Mouse (Mus musculus): ENCODE results near the gene Cstf2. TPM values are rescaled to one million over a fixed set of nuclear protein-coding genes. Genes with fewer than 3 reads are reported as not detected.

Cstf2 gene
- total RNA-seq (2021) = 100 to 1,000 TPM; 128 to 134 TPM
- long read RNA-seq, experiment 1, full-length matches to known transcripts = 26 of 131 reads
- long read RNA-seq, experiment 1, partial matches to known transcripts = 21 of 131 reads
- long read RNA-seq, experiment 1, other reads (novel, unspliced or antisense) = 84 of 131 reads
- long read RNA-seq, experiment 2, full-length matches to known transcripts = 20 of 145 reads
- long read RNA-seq, experiment 2, partial matches to known transcripts = 17 of 145 reads
- long read RNA-seq, experiment 2, other reads (novel, unspliced or antisense) = 108 of 145 reads

DNA sequence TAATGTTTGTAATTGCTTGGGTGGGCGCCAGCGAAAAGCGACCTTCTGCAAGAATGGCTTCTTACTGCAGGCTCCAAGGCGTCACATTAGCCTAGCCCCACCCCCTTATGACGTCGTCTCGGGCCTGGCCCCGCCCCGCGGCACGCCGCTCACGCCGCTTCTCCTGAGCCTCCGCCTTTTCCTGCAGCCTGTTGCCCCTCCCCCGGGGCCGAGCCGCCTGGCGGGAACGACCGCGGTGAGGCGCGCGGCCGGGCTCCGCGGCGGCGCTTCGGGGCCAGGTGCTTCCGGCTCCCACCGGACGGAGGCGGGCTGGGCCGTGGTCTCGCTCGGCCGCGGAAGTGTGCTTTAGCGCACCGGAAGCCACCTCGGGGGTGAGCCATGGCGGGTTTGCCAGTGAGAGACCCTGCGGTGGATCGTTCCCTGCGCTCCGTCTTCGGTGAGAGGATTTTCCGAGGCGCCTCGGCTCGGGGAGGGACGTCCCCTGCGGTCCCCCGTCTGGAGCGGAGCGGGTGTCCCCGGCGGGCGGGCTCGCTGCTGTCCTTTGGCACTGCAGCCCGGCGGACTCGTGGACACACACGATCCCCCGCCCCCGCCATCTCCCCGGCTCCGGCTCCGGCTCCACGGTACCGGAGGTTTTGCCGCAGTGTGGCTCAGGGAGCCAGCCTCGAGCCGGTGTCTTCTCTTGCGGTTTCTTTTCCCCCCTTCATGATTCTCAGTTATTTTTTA lies at the start of gene Cstf2:
TSS of gene Cstf2 (plus strand) at position 201 of the 726 bp plus-strand sequence.
- DNase-seq (ENCODE audit: extremely low spot score in 1 of 2, low spot score in 2 of 2) = peak; percentile 92
- TF ChIP-seq CTCF (IDR thresholded peaks at IDR 0.05) = no peak; the same call in 1 of the 2 replicates
- H3K4me3 ChIP-seq = peak within 1 kb of the TSS; percentile 60
- intact Hi-C loops (cut with DNase I) = no loop called here
- H3K27ac ChIP-seq = peak within 1 kb of the TSS; percentile 90

GRCm38 (mm10) chrX:134019005-134019404 lies 40.0 kb upstream of the Cstf2 start:
- intact Hi-C loops (cut with DNase I) = loop anchor here (1.0 to 2.0 kb wide), 3 partner anchors 72 to 232 kb away; no protein-coding TSS in a partner anchor

DNA sequence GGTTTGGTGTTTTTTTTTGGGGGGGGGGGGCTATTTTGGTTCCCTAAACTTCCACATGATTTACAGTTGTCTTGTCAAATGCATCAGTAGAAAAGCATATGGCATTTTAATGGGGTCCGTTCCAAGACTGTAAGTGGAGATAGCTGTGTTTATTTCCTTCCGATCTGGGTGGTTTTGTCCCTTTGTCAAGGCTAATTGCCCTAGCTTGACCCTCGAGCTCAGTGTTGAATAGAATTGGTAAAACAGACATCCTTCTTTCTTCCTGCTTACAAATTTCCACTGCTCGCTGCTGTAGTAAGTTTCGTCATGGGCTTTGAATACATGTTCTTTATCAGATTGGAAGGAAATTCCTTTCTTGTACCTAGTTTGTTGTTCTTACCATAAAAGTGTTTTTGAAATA lies 38.3 kb upstream of the Cstf2 start:
- TF ChIP-seq CTCF (IDR thresholded peaks at IDR 0.05) = no peak
- H3K27ac ChIP-seq = no peak overlapping the region
- intact Hi-C loops (cut with DNase I) = no loop called here

More at GRCm38 (mm10) chrX:134019005-134019404, 40.0 kb upstream of the Cstf2 start:
- DNase-seq (ENCODE audit: extremely low spot score in 1 of 2, low spot score in 2 of 2) = peak; percentile 61 to 65
- Histone ChIP-seq H3K4me3 (no peak overlapping the region), H3K27ac (no peak overlapping the region)
- TF ChIP-seq CTCF (IDR thresholded peaks at IDR 0.05) = peak; percentile 75

DNA sequence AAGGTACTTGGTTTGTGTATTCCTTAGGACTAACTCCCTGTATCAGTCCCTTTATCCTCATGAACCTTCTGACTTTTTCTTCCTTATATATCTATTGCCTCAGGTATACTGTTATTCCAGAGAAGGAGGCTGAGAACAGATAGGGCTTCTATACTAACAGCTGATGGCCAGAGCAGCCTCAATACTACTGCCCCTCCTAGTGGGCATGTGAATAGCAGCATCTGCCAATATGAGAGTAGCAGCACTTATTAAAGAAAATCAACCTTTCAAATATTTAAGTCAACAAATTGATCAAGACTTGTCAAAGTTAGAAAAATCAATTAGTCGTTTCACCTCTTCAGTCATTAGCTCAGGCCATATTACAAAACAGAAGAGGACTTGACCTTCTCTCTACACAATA lies 10.0 kb upstream of the Cstf2 start:
- no peak; the same call in 1 of the 2 replicates for TF ChIP-seq CTCF (IDR thresholded peaks at IDR 0.05)
- no peak for DNase-seq (ENCODE audit: extremely low spot score in 1 of 2, low spot score in 2 of 2)
- Histone ChIP-seq H3K27ac (no peak overlapping the region), H3K4me3 (no peak overlapping the region)
- intact Hi-C loops (cut with DNase I) = no loop called here

More for the DNA sequence above, 38.3 kb upstream of the Cstf2 start:
- DNase-seq (ENCODE audit: extremely low spot score in 1 of 2, low spot score in 2 of 2) = no peak
- no peak overlapping the region for H3K4me3 ChIP-seq

- intact Hi-C loops (cut with DNase I) = no loop called here
- no peak overlapping the region for H3K27ac ChIP-seq
- no peak for DNase-seq (ENCODE audit: extremely low spot score in 1 of 2, low spot score in 2 of 2)
- no peak for TF ChIP-seq CTCF (IDR thresholded peaks at IDR 0.05)
- H3K4me3 ChIP-seq = no peak overlapping the region
Observed at GRCm38 (mm10) chrX:134056897-134057296, 2.1 kb upstream of the Cstf2 start.

GRCm38 (mm10) chrX:134058040-134058875 lies 729 bp upstream of the Cstf2 start:
- peak in 1 of 2 experiments; percentile 10 for DNase-seq (ENCODE audit: extremely low spot score in 1 of 2, low spot score in 2 of 2)
- peak overlapping the region; percentile 16; the same call in 1 of the 2 replicates for H3K27ac ChIP-seq
- intact Hi-C loops (cut with DNase I) = no loop called here
- peak overlapping the region; percentile 60 for H3K4me3 ChIP-seq
- TF ChIP-seq CTCF (IDR thresholded peaks at IDR 0.05) = no peak; the same call in 1 of the 2 replicates

DNA sequence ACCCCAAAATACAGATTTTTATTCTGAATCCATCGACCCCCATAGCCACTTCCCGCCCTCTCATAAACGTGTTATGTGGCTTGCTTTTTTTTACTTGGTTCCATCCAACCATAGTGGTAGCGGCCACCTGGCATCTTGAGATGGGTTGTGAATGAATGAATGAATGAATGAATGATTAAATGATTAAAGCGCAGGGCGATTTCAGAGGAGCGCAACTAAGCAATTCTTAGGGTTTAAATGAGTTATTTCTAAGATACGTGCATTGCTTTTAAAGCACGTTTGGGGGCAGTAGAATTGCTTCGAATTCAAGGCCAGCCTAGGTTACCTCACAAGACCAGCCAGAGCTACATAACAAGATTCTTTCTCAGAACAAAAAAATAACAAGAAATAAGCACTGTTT lies 777 bp downstream of the Cstf2 start:
- TF ChIP-seq CTCF (IDR thresholded peaks at IDR 0.05) = no peak; the same call in 1 of the 2 replicates
- intact Hi-C loops (cut with DNase I) = loop anchor here (10.0 kb wide), 2 partner anchors 245 to 525 kb away; partner anchors contain the start of genes Btk, Cenpi and Rpl36a
- Histone ChIP-seq H3K27ac (peak overlapping the region; percentile 90), H3K4me3 (peak overlapping the region; percentile 60)
- DNase-seq (ENCODE audit: extremely low spot score in 1 of 2, low spot score in 2 of 2) = no peak

- Histone ChIP-seq H3K27ac (no peak overlapping the region), H3K4me3 (no peak overlapping the region)
- no peak for TF ChIP-seq CTCF (IDR thresholded peaks at IDR 0.05)
- intact Hi-C loops (cut with DNase I) = no loop called here
- DNase-seq (ENCODE audit: extremely low spot score in 1 of 2, low spot score in 2 of 2) = no peak
Observed at GRCm38 (mm10) chrX:134085453-134085852, 26.5 kb downstream of the Cstf2 start.

- H3K4me3 ChIP-seq = no peak overlapping the region
- no peak for DNase-seq (ENCODE audit: extremely low spot score in 1 of 2, low spot score in 2 of 2)
- intact Hi-C loops (cut with DNase I) = no loop called here
- no peak overlapping the region for H3K27ac ChIP-seq
- no peak for TF ChIP-seq CTCF (IDR thresholded peaks at IDR 0.05)
Observed at GRCm38 (mm10) chrX:134102641-134103040, 43.7 kb downstream of the Cstf2 start.

DNA sequence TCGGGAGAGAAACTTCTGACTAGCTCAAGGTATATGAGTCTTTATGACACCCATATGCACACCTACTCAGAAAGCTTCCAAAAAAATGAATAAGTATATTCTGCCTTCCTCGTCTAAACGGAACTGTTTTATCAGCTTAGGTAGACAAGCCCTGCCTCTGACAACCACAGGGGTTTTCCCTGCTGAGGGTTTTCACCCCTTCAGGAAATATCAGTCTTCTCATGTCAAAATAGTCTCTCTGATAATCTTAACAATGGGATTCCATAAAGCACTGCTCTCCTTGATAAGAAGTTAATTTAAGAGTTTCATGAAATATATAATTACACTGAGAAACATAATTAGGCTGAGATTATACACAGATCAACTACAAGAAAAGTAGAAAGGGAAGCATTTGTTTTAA lies 52.8 kb downstream of the Cstf2 start:
- no peak for TF ChIP-seq CTCF (IDR thresholded peaks at IDR 0.05)
- Histone ChIP-seq H3K27ac (no peak overlapping the region), H3K4me3 (no peak overlapping the region)
- intact Hi-C loops (cut with DNase I) = no loop called here
- no peak for DNase-seq (ENCODE audit: extremely low spot score in 1 of 2, low spot score in 2 of 2)

DNA sequence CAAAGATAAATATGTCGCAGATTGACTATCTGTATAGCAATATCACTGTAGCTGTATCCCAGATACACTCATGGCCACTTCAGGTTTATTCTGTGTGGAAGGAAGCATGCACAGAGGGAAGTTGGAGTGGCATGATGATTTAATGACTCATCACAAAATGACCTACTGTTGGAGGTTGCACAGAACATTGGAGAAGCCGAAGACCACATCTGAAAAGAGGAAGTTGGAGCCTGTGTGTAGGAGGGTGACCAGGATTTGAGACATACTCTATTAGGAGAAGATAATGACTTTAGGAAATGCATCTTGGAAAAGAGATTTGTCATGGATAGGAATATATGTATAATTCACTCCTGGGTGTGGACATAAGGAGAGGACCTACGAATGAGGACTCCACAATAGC lies 57.4 kb downstream of the Cstf2 start:
- intact Hi-C loops (cut with DNase I) = no loop called here
- Histone ChIP-seq H3K27ac (no peak overlapping the region), H3K4me3 (no peak overlapping the region)
- no peak for DNase-seq (ENCODE audit: extremely low spot score in 1 of 2, low spot score in 2 of 2)
- TF ChIP-seq CTCF (IDR thresholded peaks at IDR 0.05) = no peak

All from left cerebral cortex, adult 2 months (tissue).